Mouse (Mus musculus) B cell, adult 2 months (primary cell): ENCODE data around the gene Grn.
"Not testable (repeated sequence)": the region's sequence is repeated elsewhere in the genome, so short reads cannot be mapped to it uniquely, and the experiment has no call there.

Experiments
- DNase-seq, 2 experiments: peaks; one replicate each; pipeline ENCODE4 v3.0.0; 2022

Grn gene

DNA sequence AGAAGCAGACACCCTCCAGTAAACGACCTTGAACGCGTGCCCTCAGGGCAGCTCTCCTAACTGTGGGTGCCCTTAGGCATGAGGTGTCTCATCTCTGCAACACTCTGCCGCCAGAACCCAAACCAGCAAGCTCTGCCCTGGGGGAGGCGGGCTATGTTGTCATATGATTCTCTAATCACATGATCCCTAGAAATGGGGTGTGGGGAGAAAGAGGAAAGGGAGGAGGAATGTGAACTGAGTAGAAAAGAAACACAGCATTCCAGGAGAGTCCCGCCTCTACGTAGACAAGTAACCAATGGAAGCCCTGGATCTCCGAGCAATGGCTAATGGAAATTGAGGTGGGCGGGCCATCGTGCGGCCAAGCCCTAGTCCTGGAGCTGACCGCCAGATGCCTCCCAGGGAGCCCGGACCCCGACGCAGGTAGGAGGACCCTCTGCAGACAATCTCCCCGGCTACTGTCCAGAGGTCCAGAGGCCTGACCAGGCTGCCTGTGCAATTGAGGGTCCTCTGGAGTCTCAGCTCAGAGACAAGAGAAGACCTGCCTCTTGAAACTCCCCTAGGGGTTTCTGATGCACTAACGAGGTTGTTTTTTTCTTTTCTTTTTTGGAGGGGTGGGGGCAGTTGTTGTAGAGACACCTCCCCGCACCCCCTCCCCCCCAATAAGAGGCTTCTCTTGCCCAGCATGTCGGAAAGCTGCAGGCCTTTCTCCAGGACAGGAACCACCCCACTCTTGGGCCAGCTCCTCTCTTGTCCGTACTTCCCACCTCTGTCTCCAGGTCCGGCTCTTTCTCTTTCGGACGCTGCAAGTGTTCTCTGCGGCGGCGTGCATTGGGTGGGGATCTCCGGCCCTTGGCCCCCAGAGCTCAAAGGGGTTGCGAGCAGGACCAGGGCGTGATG, at the start of gene Grn:
Grn (plus strand) TSS at position 195 of the 897 bp plus-strand sequence.
- peak; percentile 71 to 73 for DNase-seq

DNA sequence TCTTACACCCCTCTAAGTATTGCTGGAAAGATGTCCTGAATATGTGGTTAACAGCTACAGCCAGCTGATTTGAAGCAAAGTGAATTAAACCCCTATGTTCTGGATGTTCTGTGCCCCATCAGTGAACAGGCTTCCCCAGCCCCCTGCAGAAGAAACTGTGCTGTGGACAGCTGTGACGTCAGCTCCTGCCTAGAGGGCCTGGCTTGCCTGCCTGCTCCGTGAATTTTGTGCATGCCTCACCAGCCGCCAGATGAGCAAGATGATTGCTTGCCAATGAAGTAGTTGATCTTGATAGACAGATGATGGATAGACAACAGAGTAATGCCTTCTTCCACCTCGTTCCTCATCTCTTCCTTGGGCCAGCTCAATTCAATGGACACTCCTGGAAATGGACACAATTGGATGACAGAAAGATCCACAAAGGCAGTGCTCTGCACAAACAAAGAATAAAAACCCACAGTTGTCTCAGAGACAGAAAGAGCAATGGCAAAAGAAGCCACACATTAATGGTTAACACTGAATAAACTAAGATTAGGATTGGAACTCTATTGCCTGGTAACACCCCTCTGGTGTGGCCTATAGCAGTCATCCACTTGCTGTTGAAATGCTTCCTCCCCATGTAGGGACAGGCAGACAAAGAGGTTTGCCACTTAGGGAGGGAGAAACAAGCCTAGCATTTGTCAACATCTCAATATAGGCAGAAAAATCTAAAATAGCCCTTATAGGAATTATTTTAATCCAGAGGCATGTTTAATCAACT, 48.6 kb upstream of the Grn start:
- DNase-seq, result no peak

DNA sequence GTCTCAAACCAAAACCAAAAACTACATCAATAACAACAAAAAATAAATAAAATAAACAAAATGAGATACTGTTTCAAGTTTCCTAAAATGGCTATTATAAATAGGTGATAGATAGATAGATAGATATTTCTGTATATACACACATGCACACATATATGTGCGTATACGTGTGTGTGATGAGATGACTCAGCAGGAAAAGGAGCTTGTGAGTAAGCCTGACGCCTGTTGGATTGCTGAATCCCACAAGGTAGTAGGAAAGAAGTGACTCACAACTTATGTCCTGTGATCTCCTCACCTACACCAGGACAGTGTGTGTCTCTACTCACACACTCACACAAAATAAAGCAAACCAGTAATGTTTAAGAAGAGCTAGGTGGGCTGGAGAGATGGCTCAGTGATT, 47.3 kb upstream of the Grn start:
- no peak for DNase-seq

DNA sequence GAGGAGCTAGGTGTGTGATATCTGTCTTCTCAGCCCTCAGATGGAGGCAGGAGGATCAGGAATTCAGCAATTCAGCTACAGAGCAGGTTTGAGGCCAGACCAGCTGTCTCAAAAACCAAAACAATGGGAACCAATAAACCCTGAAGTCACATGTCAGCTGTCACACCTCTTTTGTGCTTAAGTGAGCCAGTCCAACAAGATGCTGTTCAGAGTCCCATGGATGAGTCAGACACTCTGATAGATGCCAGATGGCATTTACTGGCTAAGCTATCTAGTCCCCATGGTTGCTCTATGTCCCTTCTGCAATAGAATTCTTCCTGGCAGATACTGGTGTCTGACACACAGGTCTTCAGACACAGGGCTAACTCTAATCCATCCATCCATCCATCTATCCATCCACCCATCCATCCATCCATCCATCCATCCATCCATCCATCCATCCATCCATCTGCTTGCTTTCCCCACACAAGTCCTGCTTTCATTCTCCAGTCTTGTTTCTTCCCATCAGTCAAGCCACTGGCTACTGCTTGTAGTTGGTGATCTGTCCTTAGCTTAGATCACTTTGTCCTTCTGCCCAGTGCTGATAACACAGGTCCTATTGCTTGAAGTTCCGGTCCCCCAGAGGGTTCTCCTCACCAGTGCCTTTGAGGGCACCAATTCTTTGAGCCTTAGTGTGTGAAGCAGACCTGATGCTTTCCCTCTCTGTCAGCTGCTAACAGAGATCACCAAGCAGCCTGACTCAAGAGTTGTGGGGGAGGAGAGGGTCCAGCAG, 46.6 kb upstream of the Grn start:
- no peak for DNase-seq

GRCm38 (mm10) chr11:102384418-102384817, 45.7 kb upstream of the Grn start:
- DNase-seq, result no peak

DNA sequence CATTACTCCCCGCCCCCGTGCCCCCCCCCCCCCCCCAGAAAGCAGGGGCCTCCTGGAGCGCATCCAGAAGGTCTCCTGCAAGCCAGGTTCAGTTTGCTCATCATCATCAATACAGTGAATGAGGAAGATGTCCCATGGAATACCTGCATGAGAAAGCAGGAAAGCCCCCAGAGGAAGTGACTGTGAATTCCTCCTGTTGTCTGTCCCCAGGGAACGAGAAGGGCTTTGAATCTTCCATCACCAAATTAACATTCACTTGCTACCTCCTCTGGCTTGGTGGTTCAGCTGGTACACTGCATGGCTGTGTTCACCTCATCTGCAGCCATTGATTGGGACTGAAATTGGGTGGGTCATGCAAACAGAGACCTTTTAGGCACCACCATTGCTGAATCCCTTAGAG, 45.0 kb upstream of the Grn start:
- no peak for DNase-seq

DNA sequence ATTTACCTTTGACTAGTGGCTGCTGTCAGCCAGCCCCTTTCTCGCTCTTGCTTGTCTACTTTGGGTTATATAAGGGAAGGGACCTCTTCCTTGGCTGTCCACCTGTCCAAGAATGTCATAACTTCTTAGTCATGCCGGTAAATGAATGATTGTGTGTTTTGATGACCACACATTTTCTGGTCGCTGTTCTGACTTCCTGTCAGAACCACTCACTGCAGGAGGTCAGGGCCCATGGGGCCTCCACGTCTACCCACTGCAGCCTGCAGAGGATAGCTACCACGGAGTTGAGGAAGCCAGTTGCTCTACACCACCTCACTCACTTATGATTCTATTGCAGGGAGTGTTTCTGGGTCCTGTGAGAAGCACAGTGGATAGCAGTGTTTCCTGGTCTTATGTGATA, 44.0 kb upstream of the Grn start:
- no peak for DNase-seq

GRCm38 (mm10) chr11:102389436-102389835, 40.7 kb upstream of the Grn start:
- DNase-seq, result not testable (repeated sequence)

GRCm38 (mm10) chr11:102392441-102393237, 37.5 kb upstream of the Grn start:
- no peak for DNase-seq

GRCm38 (mm10) chr11:102393238-102393634, 36.9 kb upstream of the Grn start, which contains the start of gene Rundc3a:
Gene Rundc3a, plus strand, starts transcription at chr11:102393403.
- peak; percentile 85 to 87 for DNase-seq

DNA sequence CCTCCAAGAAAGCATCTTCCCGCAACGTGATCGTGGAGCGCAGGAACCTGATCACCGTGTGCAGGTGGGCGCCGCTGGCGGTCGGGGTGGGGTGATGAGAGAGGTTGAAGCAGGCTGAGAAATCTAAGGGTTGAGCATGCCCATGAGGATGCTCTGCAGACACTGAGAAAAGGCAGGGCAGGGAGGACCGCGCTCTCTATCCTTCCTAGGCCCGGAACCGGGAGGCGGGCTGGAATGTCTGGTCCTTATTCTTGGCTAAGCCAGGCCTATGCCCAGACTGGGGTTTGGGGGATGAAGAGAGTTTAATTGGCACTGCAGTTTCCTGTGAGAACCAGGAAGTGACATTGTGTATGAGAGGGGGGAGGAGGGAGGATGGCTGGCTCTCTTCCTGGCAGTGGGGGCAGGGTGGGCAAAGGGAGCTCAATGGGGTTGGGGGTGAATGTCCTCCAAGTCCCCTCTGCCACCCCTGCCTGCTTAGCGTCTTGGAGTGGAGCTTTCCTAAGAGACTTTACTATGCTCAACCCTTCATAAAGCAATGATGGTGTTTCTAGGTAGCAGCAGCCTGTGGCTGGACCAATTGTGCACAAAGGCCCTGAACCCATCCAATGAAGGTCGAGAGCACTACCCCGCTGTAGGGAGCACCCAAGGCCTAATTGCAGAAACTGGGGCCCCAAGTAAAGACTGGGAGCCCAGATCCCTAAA, 36.2 kb upstream of the Grn start:
- peak; percentile 13 to 22 for DNase-seq

DNA sequence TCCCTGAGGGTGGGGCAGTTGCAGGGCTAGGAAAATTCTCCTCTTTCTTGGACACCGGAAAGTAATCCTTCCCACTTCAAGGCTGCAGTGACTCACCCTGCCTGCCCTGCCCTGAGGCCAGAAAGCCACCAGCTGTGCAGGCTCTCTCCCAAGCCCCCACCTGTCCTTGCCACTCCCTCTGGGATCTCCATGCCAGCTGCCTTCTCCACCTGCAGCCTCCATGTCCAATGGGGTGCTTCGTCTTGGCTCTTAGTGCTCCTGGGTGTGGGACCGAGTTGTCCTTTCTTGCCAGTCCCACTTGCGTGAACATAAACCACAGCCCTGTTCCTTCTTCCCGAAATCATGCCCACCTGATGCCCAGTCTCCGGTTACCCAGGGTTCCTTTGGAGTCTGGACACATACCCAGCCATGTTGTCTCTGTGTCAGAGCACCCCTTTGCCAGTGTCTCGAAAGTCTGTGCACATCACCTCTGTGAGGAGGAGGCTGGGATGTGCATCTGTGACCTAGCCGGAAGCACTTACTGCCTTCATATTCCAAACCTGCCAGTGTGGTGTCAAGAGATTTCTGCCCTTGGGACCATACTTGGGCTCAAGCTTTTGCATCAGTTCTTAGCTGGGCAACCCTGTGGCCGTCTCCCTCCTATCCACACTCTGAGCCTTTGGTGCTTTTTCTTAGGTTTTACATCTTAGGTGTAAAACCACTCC, 35.5 kb upstream of the Grn start:
- no peak for DNase-seq

DNA sequence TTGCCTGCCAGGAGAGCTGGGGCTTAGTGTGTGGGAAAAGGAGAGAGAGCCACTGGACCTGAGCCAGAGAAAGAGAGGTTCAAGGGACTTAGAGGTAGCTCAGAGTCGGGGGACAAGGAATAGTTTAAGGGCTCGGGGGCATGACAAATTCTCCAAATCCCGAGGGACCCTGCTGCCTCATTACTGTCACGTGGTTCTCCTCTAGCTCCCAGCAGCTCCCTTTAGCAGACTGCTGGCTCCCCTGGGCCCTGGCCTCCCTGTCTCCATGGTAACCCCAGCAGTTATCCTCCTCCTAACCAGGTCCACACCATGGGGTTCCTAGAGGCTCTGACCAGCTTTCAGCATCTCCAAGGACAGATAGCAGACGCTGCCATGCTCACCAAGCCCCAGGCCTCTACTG, 34.9 kb upstream of the Grn start:
- no peak for DNase-seq

- no peak for DNase-seq
These were observed 33.9 kb upstream of the Grn start for GRCm38 (mm10) chr11:102396263-102396662.

- no peak for DNase-seq
These were observed 33.4 kb upstream of the Grn start for GRCm38 (mm10) chr11:102396671-102397141.

- no peak for DNase-seq
These were observed 31.9 kb upstream of the Grn start for GRCm38 (mm10) chr11:102398007-102398825.

- no peak for DNase-seq
These were observed 31.0 kb upstream of the Grn start for GRCm38 (mm10) chr11:102399107-102399506.

GRCm38 (mm10) chr11:102399610-102400072, 30.5 kb upstream of the Grn start:
- no peak for DNase-seq

GRCm38 (mm10) chr11:102400513-102401084, 29.5 kb upstream of the Grn start:
- no peak for DNase-seq
